Mouse (Mus musculus): ENCODE measurements at regions not wholly inside any gene's neighbourhood (a gene's known extent, or its start where the extent isn't known, plus 50 kb on each side); places are given as distances from the start of the nearest gene placed in this dataset.

DNA sequence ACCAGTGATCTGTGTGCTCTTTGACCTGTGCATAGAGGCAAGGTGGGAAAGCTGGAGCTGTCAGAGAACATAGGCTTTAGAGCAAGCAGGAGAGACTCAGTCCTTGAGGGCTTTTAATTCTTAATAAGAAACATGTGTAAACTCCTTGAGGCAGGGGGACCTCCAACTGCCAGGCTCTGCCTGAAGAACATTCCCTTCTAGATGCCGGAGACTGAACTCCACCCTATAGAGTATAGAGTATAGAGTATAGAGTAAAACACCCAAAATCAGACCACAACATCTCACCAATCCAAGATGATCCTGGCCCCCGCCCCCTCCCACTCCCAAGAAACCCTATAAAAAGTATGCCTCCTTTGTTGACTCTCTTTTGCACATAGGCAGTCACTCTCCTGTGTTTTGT is 186.2 kb downstream of the Ipmk start:
- DNase-seq (ENCODE audit: low read depth, low spot score), result no peak
- Histone ChIP-seq H3K4me3 (ENCODE audit: insufficient read depth in 1 of 2, low read depth in 1 of 2, low read length in 2 of 2, poor library complexity in 1 of 2, severe bottlenecking in 1 of 2) (no peak overlapping the region), H3K4me1 (ENCODE audit: control insufficient read depth in 2 of 2, insufficient read depth in 2 of 2, low read length in 2 of 2, poor library complexity in 1 of 2) (no peaks in the 10 kb centered on the region), H3K27ac (ENCODE audit: insufficient read depth, low read depth, low read length, poor library complexity, severe bottlenecking) (no peak overlapping the region), H3K9ac (ENCODE audit: insufficient read depth, low read depth, low read length, poor library complexity, severe bottlenecking) (no peak overlapping the region), H3K36me3 (ENCODE audit: control insufficient read depth, insufficient read depth, low read length, poor library complexity, severe bottlenecking) (no peaks in the 10 kb centered on the region), H3K9me3 (ENCODE audit: control insufficient read depth, insufficient read depth, low read depth, low read length) (no peaks in the 10 kb centered on the region)
- TF ChIP-seq CHD2 (IDR thresholded peaks at IDR 0.05; ENCODE audit: low read depth, low read length) (no peak), ZC3H11A (IDR thresholded peaks at IDR 0.05; ENCODE audit: borderline replicate concordance, low read depth, low read length) (no peak), MAFK (IDR thresholded peaks at IDR 0.05; ENCODE audit: insufficient read depth, low read depth, low read length) (no peak)
- in situ Hi-C loops (cut with MboI; ENCODE audit: low sequenced_read_pairs in 2 of 2, unreplicated experiment in 2 of 2), result no loop called here

DNA sequence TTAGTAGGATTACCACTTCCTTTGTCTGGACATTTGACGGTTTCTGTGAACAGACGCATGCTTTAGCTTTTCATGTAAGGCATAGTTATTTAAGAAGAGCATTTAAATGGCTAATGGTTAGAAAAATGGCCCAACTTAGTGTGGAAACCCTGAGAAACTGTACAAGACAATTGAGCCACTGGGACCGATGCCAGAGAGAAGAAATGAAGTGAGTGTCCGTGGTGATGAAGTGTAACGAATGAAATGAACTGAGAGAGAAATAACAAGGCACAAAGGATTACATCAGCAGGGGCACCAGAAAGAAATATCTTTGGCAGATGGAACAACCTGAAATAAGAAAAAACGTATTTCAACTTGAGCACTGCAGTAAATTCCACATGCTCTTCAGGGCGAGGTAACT is 197.9 kb downstream of the Ipmk start:
- H3K4me1 ChIP-seq (ENCODE audit: control insufficient read depth in 2 of 2, insufficient read depth in 2 of 2, low read length in 2 of 2, poor library complexity in 1 of 2), result no peaks in the 10 kb centered on the region
- no peak overlapping the region for H3K27ac ChIP-seq (ENCODE audit: insufficient read depth, low read depth, low read length, poor library complexity, severe bottlenecking)
- DNase-seq (ENCODE audit: low read depth, low spot score), result no peak
- in situ Hi-C loops (cut with MboI; ENCODE audit: low sequenced_read_pairs in 2 of 2, unreplicated experiment in 2 of 2), result no loop called here
- H3K4me3 ChIP-seq (ENCODE audit: insufficient read depth in 1 of 2, low read depth in 1 of 2, low read length in 2 of 2, poor library complexity in 1 of 2, severe bottlenecking in 1 of 2), result no peak overlapping the region
- no peaks in the 10 kb centered on the region for H3K9me3 ChIP-seq (ENCODE audit: control insufficient read depth, insufficient read depth, low read depth, low read length)
- TF ChIP-seq CHD2 (IDR thresholded peaks at IDR 0.05; ENCODE audit: low read depth, low read length) (no peak), HCFC1 (IDR thresholded peaks at IDR 0.05; ENCODE audit: borderline replicate concordance, insufficient read depth, low read length) (no peak), MAFK (IDR thresholded peaks at IDR 0.05; ENCODE audit: insufficient read depth, low read depth, low read length) (no peak), ZC3H11A (IDR thresholded peaks at IDR 0.05; ENCODE audit: borderline replicate concordance, low read depth, low read length) (no peak), ZNF384 (IDR thresholded peaks at IDR 0.05; ENCODE audit: low read depth, low read length) (no peak)
- H3K9ac ChIP-seq (ENCODE audit: insufficient read depth, low read depth, low read length, poor library complexity, severe bottlenecking), result no peak overlapping the region
- H3K36me3 ChIP-seq (ENCODE audit: control insufficient read depth, insufficient read depth, low read length, poor library complexity, severe bottlenecking), result no peaks in the 10 kb centered on the region

- DNase-seq (ENCODE audit: low read depth, low spot score), result no peak
- no peak for TF ChIP-seq ZNF384 (IDR thresholded peaks at IDR 0.05; ENCODE audit: low read depth, low read length)
- TF ChIP-seq ZC3H11A (IDR thresholded peaks at IDR 0.05; ENCODE audit: borderline replicate concordance, low read depth, low read length), result no peak
- TF ChIP-seq CHD2 (IDR thresholded peaks at IDR 0.05; ENCODE audit: low read depth, low read length), result no peak
- no peak for TF ChIP-seq HCFC1 (IDR thresholded peaks at IDR 0.05; ENCODE audit: borderline replicate concordance, insufficient read depth, low read length)
- TF ChIP-seq MAFK (IDR thresholded peaks at IDR 0.05; ENCODE audit: insufficient read depth, low read depth, low read length), result no peak
- Histone ChIP-seq H3K36me3 (ENCODE audit: control insufficient read depth, insufficient read depth, low read length, poor library complexity, severe bottlenecking) (no peaks in the 10 kb centered on the region), H3K4me1 (ENCODE audit: control insufficient read depth in 2 of 2, insufficient read depth in 2 of 2, low read length in 2 of 2, poor library complexity in 1 of 2) (no peaks in the 10 kb centered on the region), H3K27ac (ENCODE audit: insufficient read depth, low read depth, low read length, poor library complexity, severe bottlenecking) (no peak overlapping the region), H3K4me3 (ENCODE audit: insufficient read depth in 1 of 2, low read depth in 1 of 2, low read length in 2 of 2, poor library complexity in 1 of 2, severe bottlenecking in 1 of 2) (no peak overlapping the region), H3K9ac (ENCODE audit: insufficient read depth, low read depth, low read length, poor library complexity, severe bottlenecking) (no peak overlapping the region), H3K9me3 (ENCODE audit: control insufficient read depth, insufficient read depth, low read depth, low read length) (no peaks in the 10 kb centered on the region)
- in situ Hi-C loops (cut with MboI; ENCODE audit: low sequenced_read_pairs in 2 of 2, unreplicated experiment in 2 of 2), result no loop called here
Observed at GRCm38 (mm10) chr10:71546507-71546906, 198.9 kb downstream of the Ipmk start.

DNA sequence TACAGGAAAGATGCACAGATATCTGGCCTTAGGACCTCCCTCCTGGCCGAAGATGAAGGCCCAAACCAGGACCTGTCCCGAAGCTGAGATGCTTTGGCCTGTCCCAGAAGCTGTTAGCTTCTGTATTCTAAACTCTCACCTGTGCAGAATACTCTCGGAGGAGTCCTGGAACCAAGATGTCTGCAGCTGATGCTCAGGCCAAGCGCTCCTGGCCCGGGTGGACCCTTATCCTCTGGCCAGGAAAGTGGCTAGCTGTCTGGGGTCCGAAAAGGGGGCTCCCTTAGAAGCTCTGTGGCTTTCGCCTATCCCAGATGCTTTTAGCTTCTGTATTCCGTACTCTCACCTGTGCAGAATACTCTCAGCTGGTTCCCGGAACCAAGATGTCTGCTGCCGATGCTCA is 236.2 kb downstream of the Ipmk start:
- no peaks in the 10 kb centered on the region for H3K4me1 ChIP-seq (ENCODE audit: control insufficient read depth in 2 of 2, insufficient read depth in 2 of 2, low read length in 2 of 2, poor library complexity in 1 of 2)
- no peak for DNase-seq (ENCODE audit: low read depth, low spot score)
- no peaks in the 10 kb centered on the region for H3K9me3 ChIP-seq (ENCODE audit: control insufficient read depth, insufficient read depth, low read depth, low read length)
- in situ Hi-C loops (cut with MboI; ENCODE audit: low sequenced_read_pairs in 2 of 2, unreplicated experiment in 2 of 2), result no loop called here
- H3K27ac ChIP-seq (ENCODE audit: insufficient read depth, low read depth, low read length, poor library complexity, severe bottlenecking), result no peak overlapping the region
- TF ChIP-seq MAFK (IDR thresholded peaks at IDR 0.05; ENCODE audit: insufficient read depth, low read depth, low read length), result no peak
- no peak for TF ChIP-seq ZNF384 (IDR thresholded peaks at IDR 0.05; ENCODE audit: low read depth, low read length)
- TF ChIP-seq HCFC1 (IDR thresholded peaks at IDR 0.05; ENCODE audit: borderline replicate concordance, insufficient read depth, low read length), result no peak
- no peak for TF ChIP-seq ZC3H11A (IDR thresholded peaks at IDR 0.05; ENCODE audit: borderline replicate concordance, low read depth, low read length)
- no peak for TF ChIP-seq CHD2 (IDR thresholded peaks at IDR 0.05; ENCODE audit: low read depth, low read length)
- no peaks in the 10 kb centered on the region for H3K36me3 ChIP-seq (ENCODE audit: control insufficient read depth, insufficient read depth, low read length, poor library complexity, severe bottlenecking)
- no peak overlapping the region for H3K9ac ChIP-seq (ENCODE audit: insufficient read depth, low read depth, low read length, poor library complexity, severe bottlenecking)
- no peak overlapping the region for H3K4me3 ChIP-seq (ENCODE audit: insufficient read depth in 1 of 2, low read depth in 1 of 2, low read length in 2 of 2, poor library complexity in 1 of 2, severe bottlenecking in 1 of 2)

- Histone ChIP-seq H3K9ac (ENCODE audit: insufficient read depth, low read depth, low read length, poor library complexity, severe bottlenecking) (no peak overlapping the region), H3K27ac (ENCODE audit: insufficient read depth, low read depth, low read length, poor library complexity, severe bottlenecking) (no peak overlapping the region), H3K9me3 (ENCODE audit: control insufficient read depth, insufficient read depth, low read depth, low read length) (no peaks in the 10 kb centered on the region), H3K4me1 (ENCODE audit: control insufficient read depth in 2 of 2, insufficient read depth in 2 of 2, low read length in 2 of 2, poor library complexity in 1 of 2) (no peaks in the 10 kb centered on the region), H3K4me3 (ENCODE audit: insufficient read depth in 1 of 2, low read depth in 1 of 2, low read length in 2 of 2, poor library complexity in 1 of 2, severe bottlenecking in 1 of 2) (no peak overlapping the region), H3K36me3 (ENCODE audit: control insufficient read depth, insufficient read depth, low read length, poor library complexity, severe bottlenecking) (no peaks in the 10 kb centered on the region)
- TF ChIP-seq MAFK (IDR thresholded peaks at IDR 0.05; ENCODE audit: insufficient read depth, low read depth, low read length) (no peak), HCFC1 (IDR thresholded peaks at IDR 0.05; ENCODE audit: borderline replicate concordance, insufficient read depth, low read length) (no peak), ZC3H11A (IDR thresholded peaks at IDR 0.05; ENCODE audit: borderline replicate concordance, low read depth, low read length) (no peak), CHD2 (IDR thresholded peaks at IDR 0.05; ENCODE audit: low read depth, low read length) (no peak)
- in situ Hi-C loops (cut with MboI; ENCODE audit: low sequenced_read_pairs in 2 of 2, unreplicated experiment in 2 of 2), result no loop called here
- no peak for DNase-seq (ENCODE audit: low read depth, low spot score)
Observed at GRCm38 (mm10) chr10:71598515-71598914, 251.0 kb downstream of the Ipmk start.
